Mouse (Mus musculus): Measurements from ENCODE around the gene Irx6.

DNA sequence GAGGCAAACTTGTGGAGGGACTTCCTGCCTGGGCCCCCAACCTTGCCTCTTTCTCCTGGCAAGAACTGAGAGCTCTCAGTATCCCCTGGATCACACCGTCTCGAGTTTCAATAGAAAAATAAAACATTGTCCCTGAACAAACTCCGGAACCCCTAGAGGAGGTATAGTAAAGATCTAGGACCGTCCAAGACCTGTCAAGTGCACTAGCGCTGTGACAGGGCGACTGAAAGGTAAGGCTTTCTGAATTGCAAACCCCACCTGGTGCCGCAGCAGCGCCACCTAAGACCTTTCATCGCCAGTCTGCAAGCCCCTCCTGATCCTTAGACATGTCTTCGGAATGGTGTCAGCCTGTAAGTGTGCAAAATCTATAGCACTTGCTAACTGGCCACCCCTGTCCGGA, 987 bp upstream of the Irx6 start:
- TF ChIP-seq CTCF (IDR thresholded peaks at IDR 0.05; ENCODE audit: low read depth) (no peak), EP300 (IDR thresholded peaks at IDR 0.05; ENCODE audit: low read depth) (no peak)

All from liver, postnatal 0 days (tissue).